Mouse (Mus musculus): ENCODE results near the gene Cyct. TPM values are rescaled to one million over a fixed set of nuclear protein-coding genes. Genes with fewer than 3 reads are reported as not detected.

Gene Cyct
- polyA plus RNA-seq, 1 experiment from 2014 or later = not detected

- Histone ChIP-seq H3K27me3 (no peaks in the 10 kb centered on the region), H3K4me3 (replicated peaks) (no peak overlapping the region), H3K9ac (no peak overlapping the region), H3K4me1 (no peaks in the 10 kb centered on the region), H3K9me3 (replicated peaks) (no peaks in the 10 kb centered on the region), H3K4me2 (replicated peaks) (no peak overlapping the region), H3K36me3 (no peaks in the 10 kb centered on the region), H3K27ac (replicated peaks) (no peak overlapping the region)
- ATAC-seq (ENCODE audit: insufficient number of reproducible peaks, low FRiP score, low TSS enrichment, low read depth) = no peak
- 62% methylated on average over 11 of the region's 11 CpGs for WGBS
Measured at GRCm38 (mm10) chr2:76332161-76332805, 28.0 kb downstream of the Cyct start.

DNA sequence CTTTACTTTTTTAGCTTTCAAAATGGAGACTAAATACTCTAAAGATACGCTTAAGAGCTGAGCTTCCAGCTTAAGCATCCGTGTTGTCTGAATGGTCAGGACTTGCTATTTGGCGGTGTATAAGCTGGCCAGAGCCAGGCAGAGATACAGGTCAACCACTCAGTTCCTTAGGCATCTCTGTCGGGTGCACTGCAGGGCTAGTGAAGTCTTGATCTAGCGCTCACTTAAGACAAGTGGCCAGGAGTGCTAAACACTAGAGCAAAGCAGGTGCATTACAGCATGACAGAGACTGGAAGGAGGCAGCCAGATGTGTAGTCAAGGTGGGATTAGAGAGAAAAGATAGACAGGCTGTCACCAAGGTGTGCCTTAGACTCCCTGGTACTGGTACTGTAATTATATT is 30.2 kb downstream of the Cyct start:
- H3K9me3 ChIP-seq (replicated peaks) = no peaks in the 10 kb centered on the region
- no peak overlapping the region for H3K4me2 ChIP-seq (replicated peaks)
- WGBS = 87% methylated on average over 5 of the region's 5 CpGs
- no peak overlapping the region for H3K27ac ChIP-seq (replicated peaks)
- no peaks in the 10 kb centered on the region for H3K4me1 ChIP-seq
- no peak overlapping the region for H3K4me3 ChIP-seq (replicated peaks)
- H3K27me3 ChIP-seq = no peaks in the 10 kb centered on the region
- no peaks in the 10 kb centered on the region for H3K36me3 ChIP-seq
- ATAC-seq (ENCODE audit: insufficient number of reproducible peaks, low FRiP score, low TSS enrichment, low read depth) = no peak
- H3K9ac ChIP-seq = no peak overlapping the region

- 85% methylated on average over 3 of the region's 3 CpGs for WGBS
- Histone ChIP-seq H3K4me3 (replicated peaks) (no peak overlapping the region), H3K27ac (replicated peaks) (no peak overlapping the region), H3K36me3 (no peaks in the 10 kb centered on the region), H3K4me1 (no peaks in the 10 kb centered on the region), H3K9ac (no peak overlapping the region), H3K9me3 (replicated peaks) (no peaks in the 10 kb centered on the region), H3K4me2 (replicated peaks) (no peak overlapping the region), H3K27me3 (no peaks in the 10 kb centered on the region)
- no peak for ATAC-seq (ENCODE audit: insufficient number of reproducible peaks, low FRiP score, low TSS enrichment, low read depth)
Measured at GRCm38 (mm10) chr2:76326161-76326560, 34.1 kb downstream of the Cyct start.

DNA sequence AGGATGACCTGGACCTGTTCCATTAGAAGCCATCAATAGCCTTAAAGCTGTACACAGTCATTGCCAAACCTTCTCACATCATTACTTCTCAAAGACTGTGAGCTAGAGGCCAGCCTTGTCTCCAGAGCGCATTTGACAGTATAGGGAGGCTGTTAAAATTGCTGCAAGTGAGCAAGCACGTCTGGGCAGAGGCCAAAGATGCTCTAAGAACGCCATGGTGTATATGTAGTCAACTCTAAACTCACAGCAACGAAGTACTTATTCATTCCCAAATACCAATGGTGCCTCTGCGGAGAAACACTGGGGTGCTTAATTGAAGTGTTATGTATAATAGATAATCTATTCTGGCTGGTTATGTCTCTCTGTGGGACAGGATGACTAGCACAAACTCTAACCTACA is 35.8 kb downstream of the Cyct start:
- Histone ChIP-seq H3K4me1 (no peaks in the 10 kb centered on the region), H3K36me3 (no peaks in the 10 kb centered on the region), H3K27me3 (no peaks in the 10 kb centered on the region), H3K9me3 (replicated peaks) (no peaks in the 10 kb centered on the region), H3K27ac (replicated peaks) (no peak overlapping the region), H3K9ac (no peak overlapping the region), H3K4me2 (replicated peaks) (no peak overlapping the region), H3K4me3 (replicated peaks) (no peak overlapping the region)
- ATAC-seq (ENCODE audit: insufficient number of reproducible peaks, low FRiP score, low TSS enrichment, low read depth) = no peak
- WGBS = 84% methylated on average over 5 of the region's 5 CpGs

DNA sequence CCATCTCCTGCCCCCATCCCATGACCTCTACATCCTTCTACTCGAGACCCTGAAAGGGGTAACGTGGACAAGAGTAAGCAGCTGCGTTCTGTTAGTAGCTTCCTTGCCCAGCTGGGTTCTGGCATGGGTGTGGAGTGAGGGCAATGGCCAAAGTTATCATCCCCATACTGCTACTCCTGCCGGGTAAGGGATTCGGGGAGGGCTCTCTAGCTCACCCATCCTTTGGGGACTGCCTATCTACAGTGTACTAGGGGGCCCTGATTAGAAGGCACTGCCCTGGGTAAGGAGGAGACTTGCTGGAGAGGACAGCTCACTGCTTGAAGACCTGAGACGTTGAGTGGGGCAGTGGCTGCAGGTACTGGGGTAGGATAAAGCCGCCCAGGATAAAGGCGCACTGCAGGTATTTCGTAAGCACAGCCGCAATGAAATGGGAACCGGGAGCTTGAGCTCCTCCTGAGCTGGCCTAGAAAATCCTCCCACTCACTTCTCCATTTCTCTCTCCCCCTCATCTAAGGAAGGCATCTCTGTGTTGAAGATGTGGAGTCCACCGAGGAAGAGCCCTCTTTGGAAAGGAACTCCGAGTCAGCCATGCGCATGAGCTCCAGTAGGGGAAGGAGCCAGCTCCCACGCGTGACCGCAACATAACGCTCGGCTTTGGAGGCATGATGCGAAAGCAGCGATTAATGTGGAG is 36.9 kb downstream of the Cyct start:
- 83% methylated on average over 21 of the region's 21 CpGs for WGBS
- Histone ChIP-seq H3K4me2 (replicated peaks) (no peak overlapping the region), H3K27me3 (no peaks in the 10 kb centered on the region), H3K4me3 (replicated peaks) (no peak overlapping the region), H3K4me1 (no peaks in the 10 kb centered on the region), H3K9me3 (replicated peaks) (no peaks in the 10 kb centered on the region), H3K36me3 (no peaks in the 10 kb centered on the region), H3K9ac (no peak overlapping the region), H3K27ac (replicated peaks) (no peak overlapping the region)
- no peak for ATAC-seq (ENCODE audit: insufficient number of reproducible peaks, low FRiP score, low TSS enrichment, low read depth)

DNA sequence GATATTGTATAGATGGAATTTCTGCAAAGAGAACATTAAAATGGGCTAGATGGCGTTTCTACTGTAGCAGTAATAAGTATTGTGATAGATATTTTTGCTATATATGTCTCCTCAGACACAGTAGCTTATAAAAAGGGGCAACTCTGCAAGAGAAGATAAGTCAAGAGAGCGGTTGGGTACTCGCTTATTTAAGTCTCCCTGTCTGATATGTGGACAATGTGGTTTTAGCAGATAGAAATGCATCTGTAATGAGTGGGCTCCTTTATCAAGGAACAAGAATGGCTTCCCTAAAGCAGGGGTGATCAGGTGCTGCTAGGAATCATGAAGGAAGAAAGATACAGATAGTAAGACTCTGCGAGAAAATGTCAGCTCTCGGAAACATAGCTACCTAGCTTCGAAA is 39.9 kb downstream of the Cyct start:
- 89% methylated on average over 6 of the region's 6 CpGs for WGBS
- H3K9me3 ChIP-seq (replicated peaks) = no peaks in the 10 kb centered on the region
- H3K4me1 ChIP-seq = no peaks in the 10 kb centered on the region
- H3K27ac ChIP-seq (replicated peaks) = no peak overlapping the region
- H3K4me2 ChIP-seq (replicated peaks) = no peak overlapping the region
- no peak overlapping the region for H3K4me3 ChIP-seq (replicated peaks)
- no peak for ATAC-seq (ENCODE audit: insufficient number of reproducible peaks, low FRiP score, low TSS enrichment, low read depth)
- H3K27me3 ChIP-seq = no peaks in the 10 kb centered on the region
- H3K9ac ChIP-seq = no peak overlapping the region
- no peaks in the 10 kb centered on the region for H3K36me3 ChIP-seq

DNA sequence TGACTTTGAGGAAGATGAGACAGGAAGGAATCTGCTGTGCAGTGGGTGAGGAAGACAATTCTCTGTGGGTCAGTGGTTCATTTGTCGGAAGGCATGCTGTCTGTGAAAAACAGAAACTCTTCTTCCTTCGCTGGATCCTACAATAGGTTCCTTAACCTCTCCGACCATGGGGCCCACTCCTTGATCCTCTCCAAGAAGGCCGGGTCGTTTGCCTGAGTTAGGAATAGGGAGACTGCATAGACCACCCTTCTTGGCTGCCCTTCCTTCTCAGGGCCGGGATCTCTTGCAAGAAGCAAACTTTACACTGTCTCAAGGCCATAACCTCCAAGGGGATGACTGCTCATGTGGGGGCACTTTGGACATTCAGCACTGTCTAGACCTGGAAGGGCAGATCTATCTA is 41.0 kb downstream of the Cyct start:
- no peak for ATAC-seq (ENCODE audit: insufficient number of reproducible peaks, low FRiP score, low TSS enrichment, low read depth)
- Histone ChIP-seq H3K4me1 (no peaks in the 10 kb centered on the region), H3K27ac (replicated peaks) (no peak overlapping the region), H3K27me3 (no peaks in the 10 kb centered on the region), H3K36me3 (no peaks in the 10 kb centered on the region), H3K9me3 (replicated peaks) (no peaks in the 10 kb centered on the region), H3K9ac (no peak overlapping the region), H3K4me3 (replicated peaks) (no peak overlapping the region), H3K4me2 (replicated peaks) (no peak overlapping the region)
- WGBS = 85% methylated on average over 6 of the region's 6 CpGs

Small RNA genes lying within 50 kb of the gene (microRNA-seq; reads per million reads assigned to microRNA genes)
- not detected for gene Gm44337 (ENCODE audit: borderline number of aligned reads)

Other genes with a start within 250 kb of the Cyct start
- gene Pde11a, start 21.7 kb downstream of the Cyct start, polyA plus RNA-seq (2015; fragmentation: Nextera tagmentation; extraction: Ambion mirVana) = 0.39 and 0.41 TPM in 2 replicates
- gene Rbm45, start 9.5 kb upstream of the Cyct start, polyA plus RNA-seq (2015; fragmentation: Nextera tagmentation; extraction: Ambion mirVana) = 14.8 and 15.5 TPM in 2 replicates
- 12.0 and 15.1 TPM in 2 replicates for gene Osbpl6, start 46.1 kb upstream of the Cyct start, polyA plus RNA-seq (2015; fragmentation: Nextera tagmentation; extraction: Ambion mirVana)